Mouse (Mus musculus): ENCODE measurements around the gene Hcrtr2. TPM values are rescaled to one million over a fixed set of nuclear protein-coding genes. Genes with fewer than 3 reads are reported as not detected.

Gene Hcrtr2
- total and polyA plus RNA-seq, 3 experiments = not detected

GRCm38 (mm10) chr9:76252109-76252508, 71.5 kb downstream of the Hcrtr2 start:
- no peaks in the 10 kb centered on the region for H3K36me3 ChIP-seq (ENCODE audit: control insufficient read depth in 1 of 2, insufficient read depth in 2 of 2, low read length in 2 of 2)
- no peak overlapping the region for H3K27ac ChIP-seq (ENCODE audit: control insufficient read depth, low read depth, low read length)
- no peak overlapping the region for H3K4me3 ChIP-seq (ENCODE audit: control insufficient read depth in 1 of 2, insufficient read depth in 1 of 2, low read depth in 2 of 2, low read length in 2 of 2)
- H3K27me3 ChIP-seq (ENCODE audit: control insufficient read depth in 1 of 2, insufficient read depth in 2 of 2, low read length in 2 of 2) = no peaks in the 10 kb centered on the region
- DNase-seq (ENCODE audit: low read depth, low spot score) = no peak
- H3K9ac ChIP-seq (ENCODE audit: control insufficient read depth, low read depth, low read length, poor library complexity, severe bottlenecking) = no peak overlapping the region
- H3K9me3 ChIP-seq (replicated peaks; ENCODE audit: insufficient read depth, low read length) = no peaks in the 10 kb centered on the region
- TF ChIP-seq JUND (IDR thresholded peaks at IDR 0.05; ENCODE audit: low read depth, low read length) = no peak
- no peak for TF ChIP-seq CHD2 (IDR thresholded peaks at IDR 0.05; ENCODE audit: low read length)
- TF ChIP-seq SIN3A (IDR thresholded peaks at IDR 0.05; ENCODE audit: low read length) = no peak
- no peak for TF ChIP-seq ETS1 (IDR thresholded peaks at IDR 0.05; ENCODE audit: low read depth, low read length)
- H3K79me2 ChIP-seq (ENCODE audit: control insufficient read depth, insufficient read depth, low read length, poor library complexity) = no peaks in the 10 kb centered on the region
- no peaks in the 10 kb centered on the region for H3K4me1 ChIP-seq (ENCODE audit: control insufficient read depth in 1 of 2, insufficient read depth in 2 of 2, low read length in 2 of 2)

DNA sequence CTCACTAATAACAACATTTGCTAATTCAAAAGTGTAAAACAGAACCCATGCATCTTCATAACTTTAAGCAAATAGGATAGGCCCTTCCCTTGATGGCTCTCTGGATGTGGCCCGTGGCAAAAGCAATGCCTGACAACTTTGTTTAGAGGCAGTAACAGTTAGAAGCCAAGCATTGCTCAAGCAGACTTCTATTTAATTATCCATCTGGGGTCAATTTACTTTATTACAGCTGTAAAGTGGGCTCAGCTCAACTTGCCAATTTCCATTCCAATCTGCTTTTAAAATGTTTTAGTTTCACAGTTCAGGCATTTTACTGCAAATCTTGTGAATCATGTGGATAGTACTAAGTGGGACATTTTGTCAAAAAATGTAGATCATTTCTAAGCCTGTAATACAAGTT, 81.3 kb downstream of the Hcrtr2 start:
- Histone ChIP-seq H3K79me2 (ENCODE audit: control insufficient read depth, insufficient read depth, low read length, poor library complexity) (no peaks in the 10 kb centered on the region), H3K27me3 (ENCODE audit: control insufficient read depth in 1 of 2, insufficient read depth in 2 of 2, low read length in 2 of 2) (no peaks in the 10 kb centered on the region), H3K9ac (ENCODE audit: control insufficient read depth, low read depth, low read length, poor library complexity, severe bottlenecking) (no peak overlapping the region), H3K4me3 (ENCODE audit: control insufficient read depth in 1 of 2, insufficient read depth in 1 of 2, low read depth in 2 of 2, low read length in 2 of 2) (no peak overlapping the region), H3K36me3 (ENCODE audit: control insufficient read depth in 1 of 2, insufficient read depth in 2 of 2, low read length in 2 of 2) (peaks cover 0 to 3% of the 10 kb centered on the region in 2 experiments; a peak in 1 of 4 replicates), H3K9me3 (replicated peaks; ENCODE audit: insufficient read depth, low read length) (no peaks in the 10 kb centered on the region), H3K27ac (ENCODE audit: control insufficient read depth, low read depth, low read length) (no peak overlapping the region), H3K4me1 (ENCODE audit: control insufficient read depth in 1 of 2, insufficient read depth in 2 of 2, low read length in 2 of 2) (no peaks in the 10 kb centered on the region)
- no peak for DNase-seq (ENCODE audit: low read depth, low spot score)
- TF ChIP-seq SIN3A (IDR thresholded peaks at IDR 0.05; ENCODE audit: low read length) = no peak
- no peak for TF ChIP-seq MAZ (IDR thresholded peaks at IDR 0.05; ENCODE audit: low read depth, low read length)
- TF ChIP-seq EP300 (IDR thresholded peaks at IDR 0.05; ENCODE audit: low read depth in 1 of 2, low read length in 2 of 2) = no peak
- no peak for TF ChIP-seq CHD1 (IDR thresholded peaks at IDR 0.05; ENCODE audit: low read depth, low read length)
- no peak for TF ChIP-seq SMC3 (IDR thresholded peaks at IDR 0.05; ENCODE audit: low read depth, low read length)
- TF ChIP-seq RAD21 (IDR thresholded peaks at IDR 0.05; ENCODE audit: low read depth, low read length) = no peak
- no peak for TF ChIP-seq GABPA (IDR thresholded peaks at IDR 0.05; ENCODE audit: low read depth, low read length)
- TF ChIP-seq MAX (IDR thresholded peaks at IDR 0.05; ENCODE audit: low read length) = no peak
- TF ChIP-seq BHLHE40 (IDR thresholded peaks at IDR 0.05; ENCODE audit: borderline replicate concordance, low read depth, low read length) = no peak
- TF ChIP-seq MYC (IDR thresholded peaks at IDR 0.05; ENCODE audit: low read depth, low read length) = no peak
- no peak for TF ChIP-seq NELFE (IDR thresholded peaks at IDR 0.05; ENCODE audit: low read depth, low read length)
- TF ChIP-seq USF1 (IDR thresholded peaks at IDR 0.05; ENCODE audit: low read depth, low read length) = no peak
- TF ChIP-seq MXI1 (IDR thresholded peaks at IDR 0.05; ENCODE audit: low read depth, low read length) = no peak
- TF ChIP-seq CTCF (IDR thresholded peaks at IDR 0.05 in 2 of 3, conservative IDR thresholded peaks at IDR 0.05 in 1 of 3; ENCODE audit: control insufficient read depth in 1 of 3, insufficient read depth in 1 of 3, low read depth in 2 of 3, low read length in 3 of 3, poor library complexity in 1 of 3, severe bottlenecking in 1 of 3) = no peak
- no peak for TF ChIP-seq HCFC1 (IDR thresholded peaks at IDR 0.05; ENCODE audit: low read depth, low read length)
- TF ChIP-seq ZNF384 (IDR thresholded peaks at IDR 0.05; ENCODE audit: low read depth, low read length) = no peak
